Comparison of ENCODE assay signal across 8 mouse cellular contexts in genomic region chr4:109676218-109677215, GRCm38 (mm10). TPM values are rescaled to one million over a fixed set of nuclear protein-coding genes. Genes with fewer than 3 reads are reported as not detected.
DNase-seq lines count a peak whose midpoint lies in the region; ATAC-seq and TF ChIP-seq lines count a peak whose summit lies in the region.

TSS of gene Faf1 (plus strand) at chr4:109676588.

- dilution Hi-C loops in CH12.LX (cut with MboI; ENCODE audit: extremely low pct_ligation_motif_present, extremely low pct_unique_long_range_greater_than_20kb, low sequenced_read_pairs), result no loop called here

- under 1% methylated on average over 101 of the region's 107 CpGs for WGBS in forebrain, embryonic 11.5 days
- under 1% methylated on average over 89 of the region's 107 CpGs for WGBS in heart, embryonic 16.5 days
- under 1% methylated on average over 96 of the region's 107 CpGs for WGBS in liver, embryonic 16.5 days (ENCODE audit: insufficient replicate concordance)
- under 1% methylated on average over 98 of the region's 107 CpGs for WGBS in neural tube, embryonic 13.5 days

- DNase-seq in CH12.LX (ENCODE audit: extremely low read depth), result peak; percentile 96
- peak; percentile 94 for DNase-seq in c-Kit-positive CD71-positive TER-119-negative erythroid progenitor cells, embryonic 14.5 days (ENCODE audit: low read depth)
- peak; percentile 98 for DNase-seq in forebrain, embryonic 11.5 days (ENCODE audit: low spot score)
- peak; percentile 98 to 99 for DNase-seq in kidney, postnatal 4 days

- no peak for TF ChIP-seq RAD21 in CH12.LX (IDR thresholded peaks at IDR 0.05; ENCODE audit: low read depth, low read length)

- H3K9ac ChIP-seq in CH12.LX (ENCODE audit: insufficient read depth, low read depth), result peak within 1 kb of the TSS; percentile 82
- peak within 1 kb of the TSS; percentile 87 for H3K9ac ChIP-seq in forebrain, embryonic 11.5 days (ENCODE audit: low read length)
- peak within 1 kb of the TSS; percentile 85 for H3K9ac ChIP-seq in heart, embryonic 16.5 days (ENCODE audit: low read length)
- peak within 1 kb of the TSS; percentile 95 for H3K9ac ChIP-seq in liver, embryonic 16.5 days (ENCODE audit: low read depth, low read length)
- H3K9ac ChIP-seq in neural tube, embryonic 13.5 days, result peak within 1 kb of the TSS; percentile 89

- peak within 1 kb of the TSS; percentile 80 for H3K4me2 ChIP-seq in CH12.LX (ENCODE audit: insufficient read depth, low read depth, poor library complexity, severe bottlenecking)
- H3K4me2 ChIP-seq in forebrain, embryonic 11.5 days (ENCODE audit: low read depth, low read length, severe bottlenecking), result peak within 1 kb of the TSS; percentile 65
- peak within 1 kb of the TSS; percentile 83 for H3K4me2 ChIP-seq in heart, embryonic 16.5 days (ENCODE audit: low read depth, low read length)
- peak within 1 kb of the TSS; percentile 97 for H3K4me2 ChIP-seq in liver, embryonic 16.5 days (ENCODE audit: low read depth, low read length)
- H3K4me2 ChIP-seq in neural tube, embryonic 13.5 days, result peak within 1 kb of the TSS; percentile 73

- no peaks in the 10 kb centered on the region for H3K27me3 ChIP-seq in CH12.LX (replicated peaks)
- H3K27me3 ChIP-seq in forebrain, embryonic 11.5 days (ENCODE audit: control insufficient read depth, insufficient read depth, low read length), result no peaks in the 10 kb centered on the region
- no peaks in the 10 kb centered on the region for H3K27me3 ChIP-seq in heart, embryonic 16.5 days (ENCODE audit: control insufficient read depth, insufficient read depth, low read length)
- no peaks in the 10 kb centered on the region for H3K27me3 ChIP-seq in liver, embryonic 16.5 days (ENCODE audit: control insufficient read depth, insufficient read depth, low read depth, low read length)
- H3K27me3 ChIP-seq in neural tube, embryonic 13.5 days, result no peaks in the 10 kb centered on the region
- no peaks in the 10 kb centered on the region for H3K27me3 ChIP-seq in testis, adult 2 months (ENCODE audit: control insufficient read depth, insufficient read depth, low read length)

- TF ChIP-seq EP300 in CH12.LX (IDR thresholded peaks at IDR 0.05; ENCODE audit: low read length), result peak; percentile 45; the same call in 1 of the 2 replicates

- H3K27ac ChIP-seq in CH12.LX (ENCODE audit: insufficient read depth, low read depth), result peak within 1 kb of the TSS; percentile 65
- peak within 1 kb of the TSS; percentile 86 for H3K27ac ChIP-seq in forebrain, embryonic 11.5 days (ENCODE audit: low read depth, low read length)
- peak within 1 kb of the TSS; percentile 99 for H3K27ac ChIP-seq in heart, embryonic 16.5 days (ENCODE audit: low read length)
- H3K27ac ChIP-seq in liver, embryonic 16.5 days (ENCODE audit: low read length), result peak within 1 kb of the TSS; percentile 97
- H3K27ac ChIP-seq in neural tube, embryonic 13.5 days (replicated peaks), result peak within 1 kb of the TSS; percentile 96
- peak within 1 kb of the TSS; percentile 98 for H3K27ac ChIP-seq in testis, adult 2 months (ENCODE audit: control insufficient read depth, insufficient read depth, low read depth, low read length)

- in situ Hi-C loops in CH12.LX (cut with MboI; ENCODE audit: low pct_ligation_motif_present, low pct_unique_long_range_greater_than_20kb, low sequenced_read_pairs), result no loop called here

- peak in 1 of 2 experiments; percentile 41; a peak in 2 of 4 replicates for TF ChIP-seq CTCF in CH12.LX (conservative IDR thresholded peaks at IDR 0.05 in 1 of 2, IDR thresholded peaks at IDR 0.05 in 1 of 2; ENCODE audit: low read depth in 2 of 2, low read length in 2 of 2)
- TF ChIP-seq CTCF in testis, adult 2 months (IDR thresholded peaks at IDR 0.05; ENCODE audit: control insufficient read depth, insufficient read depth, insufficient replicate concordance, low read depth, low read length), result 0 out of 2 replicates have a peak, but pooled peaks have one; percentile 1

- H3K4me3 ChIP-seq in CH12.LX (replicated peaks in 1 of 3; ENCODE audit: low read depth in 2 of 3, low read length in 2 of 3, poor library complexity in 1 of 3), result peak within 1 kb of the TSS; percentile 68 to 92 (median 86)
- H3K4me3 ChIP-seq in forebrain, embryonic 11.5 days (ENCODE audit: low read depth, low read length), result peak within 1 kb of the TSS; percentile 83
- peak within 1 kb of the TSS; percentile 93 for H3K4me3 ChIP-seq in heart, embryonic 16.5 days (ENCODE audit: low read length)
- H3K4me3 ChIP-seq in liver, embryonic 16.5 days (ENCODE audit: low read depth, low read length), result peak within 1 kb of the TSS; percentile 98
- H3K4me3 ChIP-seq in neural tube, embryonic 13.5 days, result peak within 1 kb of the TSS; percentile 72
- peak within 1 kb of the TSS; percentile 95 for H3K4me3 ChIP-seq in testis, adult 2 months (ENCODE audit: control insufficient read depth, low read depth, low read length)

- peaks cover 21% of the 10 kb centered on the region for H3K79me2 ChIP-seq in CH12.LX (replicated peaks; ENCODE audit: control insufficient read depth, extremely low read depth, insufficient read depth, poor library complexity, severe bottlenecking)

- TF ChIP-seq POLR2A in CH12.LX (IDR thresholded peaks at IDR 0.05; ENCODE audit: low read depth, low read length), result peak; percentile 85
- peak; percentile 94 for TF ChIP-seq POLR2A in testis, adult 2 months (IDR thresholded peaks at IDR 0.05; ENCODE audit: control insufficient read depth, low read depth, low read length)

- peak; percentile 97 for ATAC-seq in forebrain, embryonic 11.5 days (replicated peaks; ENCODE audit: low FRiP score)
- peak; percentile 98 for ATAC-seq in heart, embryonic 16.5 days (replicated peaks; ENCODE audit: extremely low read depth, insufficient read depth, low FRiP score)
- peak; percentile 97 for ATAC-seq in liver, embryonic 16.5 days (ENCODE audit: low read depth)
- ATAC-seq in neural tube, embryonic 13.5 days (ENCODE audit: low read depth), result peak; percentile 99

- H3K36me3 ChIP-seq in CH12.LX (replicated peaks in 1 of 2; ENCODE audit: control insufficient read depth in 1 of 2, insufficient read depth in 1 of 2, low read length in 1 of 2), result peaks cover 0 to 5% of the 10 kb centered on the region in 2 experiments
- H3K36me3 ChIP-seq in forebrain, embryonic 11.5 days (ENCODE audit: control insufficient read depth, insufficient read depth, low read length), result no peaks in the 10 kb centered on the region
- no peaks in the 10 kb centered on the region for H3K36me3 ChIP-seq in heart, embryonic 16.5 days (ENCODE audit: control insufficient read depth, insufficient read depth)
- no peaks in the 10 kb centered on the region for H3K36me3 ChIP-seq in liver, embryonic 16.5 days (ENCODE audit: control insufficient read depth, insufficient read depth)
- no peaks in the 10 kb centered on the region for H3K36me3 ChIP-seq in neural tube, embryonic 13.5 days
- H3K36me3 ChIP-seq in testis, adult 2 months (ENCODE audit: control insufficient read depth, insufficient read depth, low read length), result no peaks in the 10 kb centered on the region

- no peaks in the 10 kb centered on the region for H3K9me3 ChIP-seq in CH12.LX (replicated peaks; ENCODE audit: low read length)
- H3K9me3 ChIP-seq in forebrain, embryonic 11.5 days (ENCODE audit: control insufficient read depth, low read length), result no peaks in the 10 kb centered on the region
- no peaks in the 10 kb centered on the region for H3K9me3 ChIP-seq in heart, embryonic 16.5 days (replicated peaks; ENCODE audit: control insufficient read depth, low read length)
- H3K9me3 ChIP-seq in liver, embryonic 16.5 days (replicated peaks; ENCODE audit: control insufficient read depth, low read length), result no peaks in the 10 kb centered on the region
- H3K9me3 ChIP-seq in neural tube, embryonic 13.5 days, result no peaks in the 10 kb centered on the region

- H3K4me1 ChIP-seq in CH12.LX (ENCODE audit: control insufficient read depth in 1 of 2, insufficient read depth in 2 of 2), result peaks cover 0 to 26% of the 10 kb centered on the region in 2 experiments; a peak in 2 of 4 replicates
- H3K4me1 ChIP-seq in forebrain, embryonic 11.5 days (replicated peaks; ENCODE audit: control insufficient read depth, insufficient read depth, low read length), result no peaks in the 10 kb centered on the region
- H3K4me1 ChIP-seq in heart, embryonic 16.5 days (ENCODE audit: control insufficient read depth, insufficient read depth, low read length), result 0 out of 2 replicates have a peak, but pooled peaks cover 3% of the 10 kb centered on the region
- H3K4me1 ChIP-seq in liver, embryonic 16.5 days (ENCODE audit: control insufficient read depth, low read depth, low read length), result peaks cover 12% of the 10 kb centered on the region
- peaks cover 19% of the 10 kb centered on the region for H3K4me1 ChIP-seq in neural tube, embryonic 13.5 days (replicated peaks)
- peaks cover 2% of the 10 kb centered on the region; the same call in 1 of the 2 replicates for H3K4me1 ChIP-seq in testis, adult 2 months (ENCODE audit: control insufficient read depth, insufficient read depth, low read length)

TF ChIP-seq in CH12.LX, 34 proteins besides CTCF, POLR2A, EP300 and RAD21 (continues in another document):
- TF ChIP-seq NRF1 (IDR thresholded peaks at IDR 0.05; ENCODE audit: low read depth, low read length), result peak; percentile 55
- peak; percentile 97 for TF ChIP-seq BHLHE40 (IDR thresholded peaks at IDR 0.05; ENCODE audit: low read depth, low read length)
- peak; percentile 44; the same call in 1 of the 2 replicates for TF ChIP-seq CHD2 (IDR thresholded peaks at IDR 0.05; ENCODE audit: low read length)
- TF ChIP-seq TBP (conservative IDR thresholded peaks at IDR 0.05; ENCODE audit: low read depth, low read length), result 0 out of 2 replicates have a peak, but pooled peaks have one; percentile 49
- no peak; the same call in 1 of the 2 replicates for TF ChIP-seq POLR2AphosphoS2 (IDR thresholded peaks at IDR 0.05; ENCODE audit: low read depth, low read length)
- no peak for TF ChIP-seq SMC3 (IDR thresholded peaks at IDR 0.05; ENCODE audit: low read depth, low read length)
- no peak; the same call in 1 of the 2 replicates for TF ChIP-seq ETS1 (conservative IDR thresholded peaks at IDR 0.05; ENCODE audit: low read depth, low read length)
- peak; percentile 96 for TF ChIP-seq NELFE (IDR thresholded peaks at IDR 0.05; ENCODE audit: low read depth, low read length)
- TF ChIP-seq MAZ (IDR thresholded peaks at IDR 0.05; ENCODE audit: low read depth, low read length), result peak; percentile 98
- TF ChIP-seq CHD1 (IDR thresholded peaks at IDR 0.05; ENCODE audit: low read depth, low read length), result no peak
- TF ChIP-seq ZMIZ1 (IDR thresholded peaks at IDR 0.05; ENCODE audit: low read depth, low read length), result peak; percentile 91

RNA-seq across cellular contexts. Expression of gene Faf1, which starts in this region (rescaled TPM):
- total RNA-seq in CH12.LX (2012; rRNA removed), result 34.9 and 35.8 TPM in 2 replicates
- 52.8 and 65.5 TPM in 2 replicates for total RNA-seq in CH12.LX (2014; rRNA removed)
- polyA plus RNA-seq in CH12.LX (2012; ENCODE audit: insufficient read length, low read depth), result 38.2 and 38.4 TPM in 2 replicates
- 42.7 and 42.9 TPM in 2 replicates for polyA plus RNA-seq in forebrain, embryonic 11.5 days (2014; fragmentation: Nextera tagmentation; extraction: Ambion mirVana)
- 18.5 and 19.2 TPM in 2 replicates for polyA plus RNA-seq in heart, embryonic 16.5 days (2015; fragmentation: Nextera tagmentation; extraction: Ambion mirVana)
- polyA plus RNA-seq in liver, embryonic 16.5 days (2015; fragmentation: Nextera tagmentation; extraction: Ambion mirVana), result 11.1 and 11.3 TPM in 2 replicates
- 33.6 and 35.3 TPM in 2 replicates for polyA plus RNA-seq in neural tube, embryonic 13.5 days (2015; fragmentation: Nextera tagmentation; extraction: Ambion mirVana)
- 17.9 and 18.0 TPM in 2 replicates for polyA plus RNA-seq in testis, adult 2 months (2012; rRNA removed)

Comparison
In these comparisons a context has a peak if more than half of its experiments do, and no peak if none do; other contexts are left out.
1. Peak in every context shown above with its lines: DNase-seq, ATAC-seq, H3K4me3 ChIP-seq and H3K27ac ChIP-seq.